ENCODE assay signal across 38 mouse cellular contexts in genomic region chr19:8585298-8585697, GRCm38 (mm10). TPM values are rescaled to one million over a fixed set of nuclear protein-coding genes. Genes with fewer than 3 reads are reported as not detected.
"Had no signal": no experiment of that assay in that cellular context is flagged by ENCODE, and none has a peak within 500 bp of the region (broad histone marks: within the 10 kb centered on the region; RNA-seq: fewer than 3 reads in every experiment).

No protein-coding gene starts in this region.

- H3K36me3 ChIP-seq: limb, embryonic 10.5 days; limb, embryonic 12.5 days; limb, embryonic 13.5 days; limb, embryonic 15.5 days; liver, embryonic 12.5 days; liver, embryonic 13.5 days; liver, embryonic 15.5 days; lung, embryonic 15.5 days; midbrain, embryonic 10.5 days; midbrain, embryonic 12.5 days; midbrain, embryonic 13.5 days; midbrain, embryonic 15.5 days; neural tube, embryonic 12.5 days had no signal

- H3K27me3 ChIP-seq: limb, embryonic 12.5 days; limb, embryonic 13.5 days; limb, embryonic 15.5 days; liver, embryonic 12.5 days; liver, embryonic 13.5 days; liver, embryonic 15.5 days; lung, embryonic 15.5 days; midbrain, embryonic 12.5 days; midbrain, embryonic 13.5 days; midbrain, embryonic 15.5 days; neural tube, embryonic 12.5 days had no signal

- H3K9ac ChIP-seq: limb, embryonic 12.5 days; limb, embryonic 13.5 days; limb, embryonic 15.5 days; liver, embryonic 12.5 days; liver, embryonic 13.5 days; liver, embryonic 14.5 days; liver, embryonic 15.5 days; liver, postnatal 0 days; lung, embryonic 14.5 days; lung, embryonic 15.5 days; midbrain, embryonic 12.5 days; midbrain, embryonic 13.5 days; midbrain, embryonic 15.5 days; neural tube, embryonic 12.5 days had no signal

- H3K27ac ChIP-seq: limb, embryonic 10.5 days; limb, embryonic 12.5 days; limb, embryonic 13.5 days; limb, embryonic 15.5 days; liver, embryonic 12.5 days; liver, embryonic 13.5 days; liver, embryonic 14.5 days; liver, embryonic 15.5 days; lung, embryonic 15.5 days; macrophage; midbrain, embryonic 10.5 days; midbrain, embryonic 12.5 days; midbrain, embryonic 13.5 days; midbrain, embryonic 15.5 days; neural tube, embryonic 12.5 days had no signal

- H3K4me3 ChIP-seq: limb, embryonic 10.5 days; limb, embryonic 12.5 days; limb, embryonic 13.5 days; limb, embryonic 15.5 days; liver, embryonic 12.5 days; liver, embryonic 13.5 days; liver, embryonic 15.5 days; lung, embryonic 15.5 days; megakaryocyte, embryonic 14.5 days; midbrain, embryonic 10.5 days; midbrain, embryonic 12.5 days; midbrain, embryonic 13.5 days; midbrain, embryonic 15.5 days; myocyte; neural tube, embryonic 12.5 days had no signal

- H3K4me1 ChIP-seq: limb, embryonic 10.5 days; limb, embryonic 12.5 days; limb, embryonic 13.5 days; limb, embryonic 15.5 days; lung, embryonic 15.5 days; midbrain, embryonic 10.5 days; midbrain, embryonic 12.5 days; midbrain, embryonic 13.5 days; midbrain, embryonic 15.5 days; neural tube, embryonic 12.5 days had no signal

- H3K9me3 ChIP-seq: limb, embryonic 10.5 days; limb, embryonic 12.5 days; limb, embryonic 13.5 days; limb, embryonic 15.5 days; liver, embryonic 12.5 days; liver, embryonic 13.5 days; liver, embryonic 15.5 days; lung, embryonic 15.5 days; megakaryocyte, embryonic 14.5 days; midbrain, embryonic 10.5 days; midbrain, embryonic 12.5 days; midbrain, embryonic 13.5 days; midbrain, embryonic 15.5 days; neural tube, embryonic 12.5 days had no signal

- DNase-seq: left cerebral cortex, postnatal 4 days; liver; liver, embryonic 13.5 days; liver, postnatal 0 days; lung, adult 18-20 months; lung, adult 2 months; lung, embryonic 14.5 days; lung, postnatal 14 days; lung, postnatal 36 days; lung, postnatal 4 days; midbrain, embryonic 14.5 days had no signal

RNA-seq across cellular contexts. Expression of gene Slc22a8, which starts 5.8 kb away (rescaled TPM):
- total RNA-seq: liver, adult 2 months; megakaryocyte progenitor cell, adult 5-6 weeks; megakaryocyte, adult 5-6 weeks; megakaryocyte-erythroid progenitor cell, adult 5-6 weeks; monocyte, adult 5-6 weeks had no signal
- polyA plus RNA-seq: limb, embryonic 10.5 days; limb, embryonic 11.5 days; limb, embryonic 12.5 days; limb, embryonic 13.5 days; lung, adult 2 months; lung, embryonic 14.5 days; macrophage; myocyte; neural tube, embryonic 11.5 days had no signal

RNA-seq across cellular contexts. Expression of gene Slc22a6, which starts 32.5 kb away (rescaled TPM):
- total RNA-seq: liver, adult 2 months; megakaryocyte progenitor cell, adult 5-6 weeks; megakaryocyte, adult 5-6 weeks; megakaryocyte-erythroid progenitor cell, adult 5-6 weeks; monocyte, adult 5-6 weeks had no signal
- polyA plus RNA-seq: limb, embryonic 10.5 days; limb, embryonic 11.5 days; limb, embryonic 12.5 days; limb, embryonic 13.5 days; liver, adult 2 months; liver, embryonic 11.5 days; liver, embryonic 12.5 days; liver, embryonic 13.5 days; liver, embryonic 16.5 days; liver, postnatal 0 days; lung, adult 2 months; lung, embryonic 14.5 days; lung, embryonic 16.5 days; lung, postnatal 0 days; macrophage; myocyte had no signal
